Mouse (Mus musculus) layer of hippocampus, postnatal 25 days (tissue): ENCODE results near the gene Rrn3. TPM values are rescaled to one million over a fixed set of nuclear protein-coding genes. Genes with fewer than 3 reads are reported as not detected.
"Not testable (repeated sequence)": the region's sequence is repeated elsewhere in the genome, so short reads cannot be mapped to it uniquely, and the experiment has no call there.

Experiments used
- DNase-seq, 2 experiments: peaks; one replicate each; pipeline ENCODE4 v3.0.0; 2022; ENCODE audit warnings: mixed read lengths in 2 of 2, low spot score in 1 of 2; ENCODE audit errors: extremely low spot score in 1 of 2
- total RNA-seq, 2 experiments: library from RNA; stranded (reverse); gene quantifications; 2 replicates each; pipeline ENCODE4 v1.2.3; 2021

Gene Rrn3
- total RNA-seq, 2 experiments from 2014 or later = 47.0 to 49.1 TPM

GRCm38 (mm10) chr16:13781216-13781615 is 708 bp downstream of the Rrn3 start:
- no peak for DNase-seq

- DNase-seq = no peak
Measured at GRCm38 (mm10) chr16:13785932-13786331, 5.4 kb downstream of the Rrn3 start.

- DNase-seq = not testable (repeated sequence)
Measured at GRCm38 (mm10) chr16:13793441-13793840, 12.9 kb downstream of the Rrn3 start.

- DNase-seq = no peak
Measured at GRCm38 (mm10) chr16:13796746-13797175, 16.3 kb downstream of the Rrn3 start.

GRCm38 (mm10) chr16:13801231-13801630 is 20.7 kb downstream of the Rrn3 start:
- no peak for DNase-seq

- DNase-seq = no peak
Measured at GRCm38 (mm10) chr16:13804666-13805065, 24.2 kb downstream of the Rrn3 start.

- DNase-seq = no peak
Measured at GRCm38 (mm10) chr16:13807616-13808015, 27.1 kb downstream of the Rrn3 start.

GRCm38 (mm10) chr16:13808410-13808809 is 27.9 kb downstream of the Rrn3 start:
- no peak for DNase-seq

- DNase-seq = no peak
Measured at GRCm38 (mm10) chr16:13812152-13812551, 31.6 kb downstream of the Rrn3 start.

- no peak for DNase-seq
Measured at GRCm38 (mm10) chr16:13813200-13813599, 32.7 kb downstream of the Rrn3 start.

- peak; percentile 86 to 89 for DNase-seq
Measured at GRCm38 (mm10) chr16:13818560-13819393, 38.3 kb downstream of the Rrn3 start, which contains the start of gene Ntan1. Gene Ntan1 (plus strand): TSS chr16:13818845.

GRCm38 (mm10) chr16:13819394-13819743 is 38.9 kb downstream of the Rrn3 start:
- no peak for DNase-seq

- no peak for DNase-seq
Measured at GRCm38 (mm10) chr16:13819806-13820500, 39.4 kb downstream of the Rrn3 start.

- no peak for DNase-seq
Measured at GRCm38 (mm10) chr16:13820771-13821170, 40.3 kb downstream of the Rrn3 start.

GRCm38 (mm10) chr16:13825781-13826490 is 45.4 kb downstream of the Rrn3 start:
- no peak for DNase-seq

- no peak for DNase-seq
Measured at GRCm38 (mm10) chr16:13826511-13826910, 46.0 kb downstream of the Rrn3 start.

- DNase-seq = no peak
Measured at GRCm38 (mm10) chr16:13830444-13830843, 49.9 kb downstream of the Rrn3 start.

GRCm38 (mm10) chr16:13831606-13832005 is 51.1 kb downstream of the Rrn3 start:
- DNase-seq = no peak

- no peak for DNase-seq
Measured at GRCm38 (mm10) chr16:13834382-13834781, 53.9 kb downstream of the Rrn3 start.

- DNase-seq = no peak
Measured at GRCm38 (mm10) chr16:13840056-13840455, 59.5 kb downstream of the Rrn3 start.

GRCm38 (mm10) chr16:13840956-13841355 is 60.4 kb downstream of the Rrn3 start:
- no peak for DNase-seq
